Mouse (Mus musculus): Measurements from ENCODE around the gene Faap100.
"Not testable (repeated sequence)": the region's sequence is repeated elsewhere in the genome, so short reads cannot be mapped to it uniquely, and the experiment has no call there.

GRCm38 (mm10) chr11:120413621-120414020, 35.1 kb upstream of the Faap100 start:
- not testable (repeated sequence) for TF ChIP-seq EP300 (IDR thresholded peaks at IDR 0.05; ENCODE audit: insufficient read depth, low read depth, low read length); POLR2A (IDR thresholded peaks at IDR 0.05; ENCODE audit: insufficient read depth, low read length)

Measured in ES-Bruce4 (cell line).